Mouse (Mus musculus) bone marrow, adult 2 months (tissue): ENCODE measurements around the gene Cyba. TPM values are rescaled to one million over a fixed set of nuclear protein-coding genes. Genes with fewer than 3 reads are reported as not detected.

Source experiments
- H3K27ac ChIP-seq: fragments of 200-500 bp; 2 replicates; pipeline ENCODE4 v1.5.1; 2012; ENCODE audit warnings: low read depth, mild to moderate bottlenecking, control low read depth, inconsistent platforms, low read length; ENCODE audit not compliant: control insufficient read depth, poor library complexity, insufficient read depth
- H3K4me1 ChIP-seq: fragments of 200-500 bp; 2 replicates; pipeline ENCODE4 v1.6.1; 2011; ENCODE audit warnings: low read length; ENCODE audit not compliant: control insufficient read depth, insufficient read depth
- H3K4me3 ChIP-seq: fragments of 200-500 bp; replicated peaks from 2 replicates; pipeline ENCODE3; 2011; ENCODE audit warnings: mild to moderate bottlenecking, low read depth, low read length, control low read depth; ENCODE audit not compliant: control insufficient read depth
- CTCF ChIP-seq: fragments of 200-500 bp; IDR thresholded peaks from 2 replicates; pipeline ENCODE4 v1.5.1; 2011; ENCODE audit warnings: low read length, control low read depth; ENCODE audit not compliant: control insufficient read depth, insufficient read depth
- POLR2A ChIP-seq: fragments of 200-500 bp; IDR thresholded peaks from 2 replicates; pipeline ENCODE4 v1.6.1; 2011; ENCODE audit warnings: low read depth, mild to moderate bottlenecking, control low read depth, low read length, borderline replicate concordance; ENCODE audit not compliant: control insufficient read depth
- WGBS: fragments of 180-500 bp; shearing (Covaris S2); methylation state at CpG from one replicate; pipeline ENCODE4 v1.1.7; 2018; 5-methylcytosine and 5-hydroxymethylcytosine counted together
- polyA plus RNA-seq: library from polyadenylated mRNA; stranded (reverse); fragments of >200 nt; gene quantifications from 2 replicates; pipeline ENCODE4 v1.2.4, GENCODE M21; 2011; ENCODE audit warnings: low replicate concordance; ENCODE audit not compliant: missing spikeins, insufficient read depth, insufficient read length

The Cyba gene
- 168 and 494 TPM in 2 replicates for polyA plus RNA-seq

- peak; percentile 90 for TF ChIP-seq POLR2A
- no peak; the same call in 1 of the 2 replicates for TF ChIP-seq CTCF
- WGBS, result 1% methylated on average over 45 of the region's 45 CpGs
- peaks cover 11% of the 10 kb centered on the region; the same call in 1 of the 2 replicates for H3K4me1 ChIP-seq
- peak within 1 kb of the TSS; percentile 98 for H3K27ac ChIP-seq
- peak within 1 kb of the TSS; percentile 90 for H3K4me3 ChIP-seq
Observed at GRCm38 (mm10) chr8:122432443-122433268, at the start of gene Cyba. Gene Cyba (minus strand): TSS chr8:122432930.

DNA sequence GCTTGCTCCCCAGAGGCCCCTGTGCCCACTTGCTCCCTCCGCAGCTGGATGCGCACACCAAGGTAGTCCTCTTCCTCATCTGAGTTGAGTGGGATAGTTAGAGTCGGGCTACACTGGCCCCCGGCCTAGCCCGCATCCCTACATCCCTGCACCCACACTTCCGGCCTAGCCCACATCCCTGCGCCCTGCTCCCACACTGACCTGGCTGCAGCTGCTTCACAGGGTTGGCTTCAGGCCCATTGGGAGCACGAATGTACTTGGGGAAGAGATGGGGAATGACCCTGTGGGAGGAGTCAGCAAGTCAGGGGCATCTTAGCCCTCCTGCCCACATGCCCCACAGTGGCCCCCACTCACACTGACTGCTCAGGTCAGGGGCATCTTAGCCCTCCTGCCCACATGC, 49.7 kb upstream of the Cyba start:
- no peak for TF ChIP-seq CTCF
- no peak for TF ChIP-seq POLR2A
- H3K4me3 ChIP-seq, result no peak overlapping the region
- 96% methylated on average over 8 of the region's 8 CpGs for WGBS
- no peak overlapping the region for H3K27ac ChIP-seq
- H3K4me1 ChIP-seq, result peaks cover 7% of the 10 kb centered on the region; the same call in 1 of the 2 replicates

- Histone ChIP-seq H3K4me1 (peaks cover 8% of the 10 kb centered on the region; the same call in 1 of the 2 replicates), H3K4me3 (peak within 1 kb of the TSS; percentile 89), H3K27ac (peak within 1 kb of the TSS; percentile 94)
- WGBS, result under 1% methylated on average over 99 of the region's 103 CpGs
- peak; percentile 58; the same call in 1 of the 2 replicates for TF ChIP-seq POLR2A
- no peak for TF ChIP-seq CTCF
Observed at GRCm38 (mm10) chr8:122475580-122476320, 43.0 kb upstream of the Cyba start, which contains the start of the genes Rnf166 and Ctu2. Gene Rnf166 (minus strand): TSS chr8:122476064. Gene Ctu2 (plus strand): TSS chr8:122476143.

DNA sequence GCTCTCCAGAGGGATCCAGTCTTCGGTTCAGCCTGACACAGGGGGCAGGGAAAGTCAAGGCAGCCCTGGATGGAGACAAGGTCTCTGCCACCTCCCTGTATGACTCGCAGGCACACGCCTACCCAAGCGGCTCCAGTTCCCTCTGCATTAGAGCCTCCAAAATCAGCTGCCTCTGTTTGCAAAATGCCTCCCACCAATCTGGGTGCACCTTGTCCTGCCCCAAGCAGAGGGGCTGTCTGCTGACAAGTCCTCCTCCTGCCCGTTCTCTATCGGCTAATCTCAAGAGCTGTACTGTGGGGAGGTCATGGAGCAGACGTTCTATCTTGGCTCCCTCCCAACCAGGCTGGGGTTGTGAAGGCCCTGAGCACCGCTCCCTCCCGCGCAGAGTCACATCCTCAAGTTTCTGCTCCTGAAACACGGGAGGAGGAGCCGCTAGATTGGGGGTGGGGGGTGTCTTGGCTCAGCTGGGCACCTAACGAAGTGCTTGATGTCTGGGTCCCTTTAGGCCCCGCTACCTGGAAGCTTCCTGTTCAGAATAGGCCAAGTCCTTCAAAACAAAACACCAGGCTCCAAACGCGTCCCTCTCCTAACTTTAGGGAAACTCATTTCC, 42.3 kb upstream of the Cyba start:
- under 1% methylated on average over 16 of the region's 16 CpGs for WGBS
- Histone ChIP-seq H3K4me3 (peak overlapping the region; percentile 89), H3K4me1 (peaks cover 10% of the 10 kb centered on the region; the same call in 1 of the 2 replicates), H3K27ac (peak overlapping the region; percentile 94)
- TF ChIP-seq CTCF (no peak), POLR2A (no peak)

DNA sequence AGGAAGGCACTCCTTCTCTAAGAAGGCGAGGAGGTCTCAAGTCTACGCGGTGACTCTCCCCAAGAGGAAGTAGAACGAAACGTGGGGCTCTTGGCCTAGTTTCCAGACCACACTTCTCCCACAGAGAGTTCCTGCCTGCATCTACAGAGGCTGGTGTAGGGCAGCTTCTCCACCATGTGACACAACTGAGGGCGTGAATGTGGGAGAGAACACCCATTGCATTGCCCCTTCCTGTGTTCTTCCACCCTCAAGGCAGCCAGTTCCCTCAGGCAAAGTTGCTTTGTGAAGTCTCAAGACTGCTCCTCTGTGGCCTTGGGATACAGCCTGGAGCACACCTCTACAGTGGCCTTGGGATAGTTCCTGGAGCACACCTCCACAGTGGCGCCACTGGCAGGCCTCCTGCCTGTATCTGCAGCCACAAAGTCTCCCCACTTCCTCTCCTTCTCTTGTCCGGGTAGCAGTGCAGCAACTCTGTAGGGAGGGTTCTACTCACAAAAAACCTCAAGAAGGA, 41.2 kb upstream of the Cyba start:
- Histone ChIP-seq H3K4me1 (peaks cover 17% of the 10 kb centered on the region; the same call in 1 of the 2 replicates), H3K4me3 (peak overlapping the region; percentile 6), H3K27ac (peak overlapping the region; percentile 76)
- WGBS, result 11% methylated on average over 8 of the region's 8 CpGs
- TF ChIP-seq POLR2A (no peak), CTCF (no peak)

- Histone ChIP-seq H3K4me1 (peaks cover 15% of the 10 kb centered on the region; the same call in 1 of the 2 replicates), H3K4me3 (peak overlapping the region; percentile 0), H3K27ac (peak overlapping the region; percentile 35)
- WGBS, result 28% methylated on average over 5 of the region's 5 CpGs
- TF ChIP-seq POLR2A, result no peak
- TF ChIP-seq CTCF, result no peak
Observed at GRCm38 (mm10) chr8:122470691-122471090, 38.0 kb upstream of the Cyba start.

- no peak overlapping the region for H3K4me3 ChIP-seq
- 44% methylated on average over 10 of the region's 10 CpGs for WGBS
- peaks cover 15% of the 10 kb centered on the region; the same call in 1 of the 2 replicates for H3K4me1 ChIP-seq
- TF ChIP-seq CTCF (no peak), POLR2A (no peak)
- peak overlapping the region; percentile 24; the same call in 1 of the 2 replicates for H3K27ac ChIP-seq
Observed at GRCm38 (mm10) chr8:122469965-122470364, 37.2 kb upstream of the Cyba start.
